31 mouse cellular contexts compared by ENCODE assay signal in genomic region chr6:33960766-33961165, GRCm38 (mm10).
"Had no signal": no experiment of that assay in that cellular context is flagged by ENCODE, and none has a peak within 500 bp of the region (broad histone marks: within the 10 kb centered on the region; RNA-seq: fewer than 3 reads in every experiment).

No protein-coding gene starts in this region.

- H3K36me3 ChIP-seq: heart, embryonic 10.5 days; heart, embryonic 12.5 days; heart, embryonic 13.5 days; heart, embryonic 15.5 days; hindbrain, embryonic 10.5 days; hindbrain, embryonic 12.5 days; hindbrain, embryonic 13.5 days; hindbrain, embryonic 15.5 days; intestine, embryonic 15.5 days; kidney, embryonic 15.5 days had no signal

- ATAC-seq: hindbrain, embryonic 16.5 days; hindbrain, postnatal 0 days; inflammation-experienced regulatory T-cells, adult 6 months; intestine, embryonic 15.5 days; intestine, embryonic 16.5 days; intestine, postnatal 0 days had no signal

- H3K9me3 ChIP-seq: heart, embryonic 10.5 days; heart, embryonic 12.5 days; heart, embryonic 13.5 days; heart, embryonic 15.5 days; hindbrain, embryonic 10.5 days; hindbrain, embryonic 12.5 days; hindbrain, embryonic 13.5 days; hindbrain, embryonic 15.5 days; intestine, embryonic 15.5 days; kidney, embryonic 15.5 days had no signal

- DNase-seq: heart, adult 2 months; heart, postnatal 10 days; heart, postnatal 14 days; heart, postnatal 36 days; heart, postnatal 4 days; kidney, adult 18-20 months; kidney, postnatal 10 days; kidney, postnatal 14 days; kidney, postnatal 4 days; layer of hippocampus, adult 9-11 months; layer of hippocampus, postnatal 36 days had no signal

- H3K4me1 ChIP-seq: intestine, embryonic 15.5 days had no signal

- H3K4me3 ChIP-seq: heart, adult 2 months; heart, embryonic 10.5 days; heart, embryonic 12.5 days; heart, embryonic 13.5 days; heart, embryonic 15.5 days; hindbrain, embryonic 10.5 days; hindbrain, embryonic 12.5 days; hindbrain, embryonic 13.5 days; hindbrain, embryonic 15.5 days; intestine, embryonic 15.5 days; kidney, embryonic 15.5 days; layer of hippocampus, adult 2 months; left cerebral cortex, adult 2 months had no signal

- H3K27ac ChIP-seq: heart, adult 2 months; heart, embryonic 10.5 days; heart, embryonic 13.5 days; heart, embryonic 15.5 days; hindbrain, embryonic 10.5 days; hindbrain, embryonic 12.5 days; hindbrain, embryonic 13.5 days; hindbrain, embryonic 14.5 days; hindbrain, embryonic 15.5 days; hindbrain, postnatal 0 days; intestine, embryonic 15.5 days; kidney, embryonic 15.5 days; kidney, postnatal 0 days; layer of hippocampus, adult 2 months; left cerebral cortex, adult 2 months had no signal

- H3K4me2 ChIP-seq: heart, embryonic 11.5 days; heart, embryonic 12.5 days; heart, embryonic 13.5 days; heart, embryonic 15.5 days; hindbrain, embryonic 12.5 days; hindbrain, embryonic 13.5 days; hindbrain, embryonic 14.5 days; hindbrain, embryonic 15.5 days; intestine, embryonic 15.5 days; kidney, embryonic 15.5 days had no signal

- H3K27me3 ChIP-seq: heart, embryonic 13.5 days; heart, embryonic 15.5 days; hindbrain, embryonic 12.5 days; hindbrain, embryonic 13.5 days; hindbrain, embryonic 15.5 days; intestine, embryonic 15.5 days; kidney, embryonic 15.5 days had no signal

- H3K9ac ChIP-seq: heart, embryonic 12.5 days; heart, embryonic 13.5 days; heart, embryonic 15.5 days; hindbrain, embryonic 12.5 days; hindbrain, embryonic 13.5 days; hindbrain, embryonic 14.5 days; hindbrain, embryonic 15.5 days; intestine, embryonic 15.5 days; kidney, embryonic 15.5 days had no signal
